Mouse (Mus musculus): Measurements from ENCODE around the gene Zbtb16. TPM values are rescaled to one million over a fixed set of nuclear protein-coding genes. Genes with fewer than 3 reads are reported as not detected.

The Zbtb16 gene
- polyA plus RNA-seq, 1 experiment from 2014 or later: 2.0 TPM

GRCm38 (mm10) chr9:48773710-48774109 is 62.3 kb downstream of the Zbtb16 start:
- Histone ChIP-seq H3K9me3 (no peaks in the 10 kb centered on the region), H3K4me3 (replicated peaks) (no peak overlapping the region), H3K9ac (no peak overlapping the region), H3K36me3 (no peaks in the 10 kb centered on the region), H3K27me3 (replicated peaks) (no peaks in the 10 kb centered on the region), H3K4me2 (replicated peaks) (no peak overlapping the region), H3K4me1 (replicated peaks) (no peaks in the 10 kb centered on the region), H3K27ac (no peak overlapping the region)
- no peak for ATAC-seq
- 87% methylated on average over 8 of the region's 8 CpGs for WGBS

GRCm38 (mm10) chr9:48773130-48773529 is 62.9 kb downstream of the Zbtb16 start:
- H3K36me3 ChIP-seq: no peaks in the 10 kb centered on the region
- H3K4me3 ChIP-seq (replicated peaks): no peak overlapping the region
- no peak overlapping the region for H3K4me2 ChIP-seq (replicated peaks)
- no peak overlapping the region for H3K27ac ChIP-seq
- H3K9ac ChIP-seq: no peak overlapping the region
- WGBS: 78% methylated on average over 6 of the region's 6 CpGs
- no peaks in the 10 kb centered on the region for H3K4me1 ChIP-seq (replicated peaks)
- ATAC-seq: no peak
- no peaks in the 10 kb centered on the region for H3K9me3 ChIP-seq
- no peaks in the 10 kb centered on the region for H3K27me3 ChIP-seq (replicated peaks)

GRCm38 (mm10) chr9:48771504-48771903 is 64.5 kb downstream of the Zbtb16 start:
- Histone ChIP-seq H3K27ac (no peak overlapping the region), H3K9ac (no peak overlapping the region), H3K27me3 (replicated peaks) (no peaks in the 10 kb centered on the region), H3K4me3 (replicated peaks) (no peak overlapping the region), H3K36me3 (no peaks in the 10 kb centered on the region), H3K4me1 (replicated peaks) (no peaks in the 10 kb centered on the region), H3K4me2 (replicated peaks) (no peak overlapping the region), H3K9me3 (no peaks in the 10 kb centered on the region)
- WGBS: 89% methylated on average over 6 of the region's 6 CpGs
- ATAC-seq: no peak

GRCm38 (mm10) chr9:48768965-48769364 is 67.1 kb downstream of the Zbtb16 start:
- Histone ChIP-seq H3K4me3 (replicated peaks) (no peak overlapping the region), H3K9me3 (no peaks in the 10 kb centered on the region), H3K4me2 (replicated peaks) (no peak overlapping the region), H3K27ac (no peak overlapping the region), H3K9ac (no peak overlapping the region), H3K4me1 (replicated peaks) (no peaks in the 10 kb centered on the region), H3K36me3 (no peaks in the 10 kb centered on the region), H3K27me3 (replicated peaks) (no peaks in the 10 kb centered on the region)
- no peak for ATAC-seq
- 86% methylated on average over 4 of the region's 4 CpGs for WGBS

GRCm38 (mm10) chr9:48767666-48768432 is 68.2 kb downstream of the Zbtb16 start:
- H3K27me3 ChIP-seq (replicated peaks): no peaks in the 10 kb centered on the region
- H3K4me1 ChIP-seq (replicated peaks): no peaks in the 10 kb centered on the region
- H3K9me3 ChIP-seq: no peaks in the 10 kb centered on the region
- WGBS: 87% methylated on average over 20 of the region's 20 CpGs
- no peak overlapping the region for H3K4me3 ChIP-seq (replicated peaks)
- H3K36me3 ChIP-seq: no peaks in the 10 kb centered on the region
- no peak overlapping the region for H3K27ac ChIP-seq
- no peak overlapping the region for H3K4me2 ChIP-seq (replicated peaks)
- no peak for ATAC-seq
- no peak overlapping the region for H3K9ac ChIP-seq

GRCm38 (mm10) chr9:48765927-48766326 is 70.1 kb downstream of the Zbtb16 start:
- Histone ChIP-seq H3K36me3 (no peaks in the 10 kb centered on the region), H3K4me1 (replicated peaks) (peaks cover 4% of the 10 kb centered on the region), H3K9me3 (no peaks in the 10 kb centered on the region), H3K9ac (no peak overlapping the region), H3K4me3 (replicated peaks) (no peak overlapping the region), H3K4me2 (replicated peaks) (no peak overlapping the region), H3K27ac (no peak overlapping the region), H3K27me3 (replicated peaks) (no peaks in the 10 kb centered on the region)
- ATAC-seq: no peak

- WGBS: 86% methylated on average over 5 of the region's 5 CpGs
- ATAC-seq: no peak
- H3K9me3 ChIP-seq: no peaks in the 10 kb centered on the region
- H3K27ac ChIP-seq: no peak overlapping the region
- no peaks in the 10 kb centered on the region for H3K36me3 ChIP-seq
- no peak overlapping the region for H3K4me2 ChIP-seq (replicated peaks)
- H3K27me3 ChIP-seq (replicated peaks): no peaks in the 10 kb centered on the region
- no peak overlapping the region for H3K4me3 ChIP-seq (replicated peaks)
- no peak overlapping the region for H3K9ac ChIP-seq
- peaks cover 12% of the 10 kb centered on the region for H3K4me1 ChIP-seq (replicated peaks)
Measured at GRCm38 (mm10) chr9:48764311-48764710, 71.7 kb downstream of the Zbtb16 start.

GRCm38 (mm10) chr9:48761732-48762637 is 74.0 kb downstream of the Zbtb16 start:
- no peaks in the 10 kb centered on the region for H3K36me3 ChIP-seq
- ATAC-seq: no peak
- no peaks in the 10 kb centered on the region for H3K27me3 ChIP-seq (replicated peaks)
- H3K4me3 ChIP-seq (replicated peaks): no peak overlapping the region
- no peak overlapping the region for H3K9ac ChIP-seq
- WGBS: 88% methylated on average over 14 of the region's 14 CpGs
- H3K4me1 ChIP-seq (replicated peaks): peaks cover 20% of the 10 kb centered on the region
- no peak overlapping the region for H3K4me2 ChIP-seq (replicated peaks)
- no peak overlapping the region for H3K27ac ChIP-seq
- no peaks in the 10 kb centered on the region for H3K9me3 ChIP-seq

GRCm38 (mm10) chr9:48761175-48761556 is 74.9 kb downstream of the Zbtb16 start:
- Histone ChIP-seq H3K27ac (0 out of 2 replicates have a peak overlapping the region, but pooled peaks have one; percentile 9), H3K9ac (no peak overlapping the region), H3K9me3 (no peaks in the 10 kb centered on the region), H3K4me3 (replicated peaks) (no peak overlapping the region), H3K4me2 (replicated peaks) (no peak overlapping the region), H3K36me3 (no peaks in the 10 kb centered on the region), H3K4me1 (replicated peaks) (peaks cover 22% of the 10 kb centered on the region), H3K27me3 (replicated peaks) (no peaks in the 10 kb centered on the region)
- ATAC-seq: no peak
- WGBS: 57% methylated on average over 8 of the region's 8 CpGs

- Histone ChIP-seq H3K9ac (no peak overlapping the region), H3K27ac (peak overlapping the region; percentile 72), H3K27me3 (replicated peaks) (no peaks in the 10 kb centered on the region), H3K36me3 (no peaks in the 10 kb centered on the region), H3K4me2 (replicated peaks) (no peak overlapping the region; the same call in 1 of the 2 replicates), H3K9me3 (no peaks in the 10 kb centered on the region), H3K4me3 (replicated peaks) (no peak overlapping the region), H3K4me1 (replicated peaks) (peaks cover 24% of the 10 kb centered on the region)
- 29% methylated on average over 13 of the region's 13 CpGs for WGBS
- peak; percentile 85 for ATAC-seq
Measured at GRCm38 (mm10) chr9:48760449-48761174, 75.4 kb downstream of the Zbtb16 start.

- no peaks in the 10 kb centered on the region for H3K27me3 ChIP-seq (replicated peaks)
- no peak overlapping the region for H3K9ac ChIP-seq
- H3K9me3 ChIP-seq: no peaks in the 10 kb centered on the region
- no peak overlapping the region for H3K4me2 ChIP-seq (replicated peaks)
- H3K4me3 ChIP-seq (replicated peaks): no peak overlapping the region
- peaks cover 25% of the 10 kb centered on the region for H3K4me1 ChIP-seq (replicated peaks)
- 88% methylated on average over 4 of the region's 4 CpGs for WGBS
- no peak overlapping the region for H3K27ac ChIP-seq
- ATAC-seq: no peak
- no peaks in the 10 kb centered on the region for H3K36me3 ChIP-seq
Measured at GRCm38 (mm10) chr9:48759098-48759497, 76.9 kb downstream of the Zbtb16 start.

All from intestine, embryonic 15.5 days (tissue).